Mouse (Mus musculus): ENCODE measurements around the gene Gm9945.

GRCm38 (mm10) chr11:53524905-53525304, 44.9 kb downstream of the Gm9945 start:
- TF ChIP-seq EP300 (IDR thresholded peaks at IDR 0.05) (no peak), CTCF (IDR thresholded peaks at IDR 0.05) (peak; percentile 75)

Data from lung, postnatal 0 days (tissue).